Mouse (Mus musculus): ENCODE measurements at regions not wholly inside any gene's neighbourhood (a gene's known extent, or its start where the extent isn't known, plus 50 kb on each side); places are given as distances from the start of the nearest gene placed in this dataset.

DNA sequence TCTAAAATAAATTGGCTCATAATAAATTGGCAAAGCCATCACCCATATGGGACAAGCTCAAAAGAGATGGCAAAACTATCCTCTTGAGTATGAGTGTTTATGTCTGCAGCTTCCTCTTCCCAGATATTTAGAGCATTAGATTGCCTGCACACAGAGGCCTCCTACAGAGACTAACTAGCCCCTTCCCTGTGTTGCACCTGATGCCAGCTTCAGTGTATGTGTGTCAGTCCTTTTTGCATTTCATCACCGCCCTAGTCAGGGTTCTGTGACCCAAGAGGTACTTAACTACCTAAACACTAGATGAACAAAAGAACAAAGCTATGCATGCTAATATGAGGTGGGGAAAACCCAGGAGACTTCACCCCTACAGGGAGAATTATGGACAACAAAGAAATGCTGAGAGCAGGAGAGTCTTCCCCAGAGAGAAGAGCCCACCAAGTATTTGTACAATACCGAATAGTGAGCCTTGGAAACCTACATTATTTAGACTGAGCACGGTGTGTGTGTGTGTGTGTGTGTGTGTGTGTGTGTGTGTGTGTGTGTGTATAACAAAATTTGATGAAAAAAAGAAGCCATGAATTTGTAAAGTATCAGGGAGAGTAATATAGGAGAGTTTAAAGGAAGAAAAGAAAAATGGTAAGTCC, 62.5 kb downstream of the Speer2 start:
- DNase-seq (ENCODE audit: low read depth, low spot score) = no peak

DNA sequence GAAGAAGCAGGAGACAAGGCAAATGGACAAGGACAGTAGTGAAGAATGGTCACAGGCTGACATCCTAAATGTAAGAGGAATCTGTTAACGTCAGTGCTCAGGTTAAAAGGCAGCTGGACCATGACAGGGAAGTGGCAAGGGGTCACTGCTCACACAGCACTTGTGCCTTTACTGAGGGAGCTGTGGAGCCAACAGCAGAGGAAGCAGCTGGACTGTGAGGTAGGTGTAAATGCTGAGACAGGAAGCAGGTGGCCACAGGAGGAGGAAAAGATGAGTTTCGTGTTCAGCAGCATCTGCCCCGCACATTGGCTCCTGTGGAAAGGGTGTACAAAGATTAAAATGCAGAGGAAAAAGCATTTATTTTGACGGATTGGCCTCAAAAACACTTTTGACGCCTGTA, 67.2 kb downstream of the Speer2 start:
- DNase-seq (ENCODE audit: low read depth, low spot score) = peak; percentile 30

- DNase-seq (ENCODE audit: low read depth, low spot score) = peak; percentile 36
Observed at GRCm38 (mm10) chr16:69790671-69791070, 72.9 kb downstream of the Speer2 start.

DNA sequence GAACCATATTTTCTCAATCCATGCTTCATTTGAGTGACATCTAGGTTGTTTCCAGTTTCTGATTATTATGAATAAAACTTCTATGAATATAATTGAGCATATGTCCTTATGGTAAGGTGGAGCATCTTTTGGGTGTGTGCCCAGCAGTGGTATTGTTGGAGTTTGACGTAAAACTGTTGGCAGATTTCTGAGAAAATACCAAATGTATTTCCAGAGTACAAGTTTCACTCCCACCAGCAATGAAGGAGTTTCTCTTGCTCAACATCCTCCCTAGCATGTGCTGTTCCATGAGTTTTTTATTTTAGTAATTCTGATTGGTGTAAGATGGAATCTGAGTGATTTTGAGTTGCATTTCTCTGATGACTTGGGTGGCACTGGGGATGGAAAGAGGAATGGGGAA, 92.8 kb downstream of the Speer2 start:
- no peak for DNase-seq (ENCODE audit: low read depth, low spot score)

Measured in mesoderm, embryonic 11.5 days (tissue).